Mouse (Mus musculus) cortical plate, adult 2 months (tissue): Measurements from ENCODE around the gene Senp5. TPM values are rescaled to one million over a fixed set of nuclear protein-coding genes. Genes with fewer than 3 reads are reported as not detected.
A peak's percentile ranks its signal among the peaks of the same experiment; 100 is the strongest.

ENCODE experiments used
- H3K27ac ChIP-seq: fragments of 200-500 bp; 2 replicates; pipeline ENCODE4 v1.5.1; 2012; ENCODE audit warnings: low read length, control low read depth, inconsistent platforms; ENCODE audit not compliant: insufficient read depth
- H3K4me1 ChIP-seq: fragments of 200-500 bp; 2 replicates; pipeline ENCODE4 v1.6.1; 2011; ENCODE audit warnings: low read length; ENCODE audit not compliant: control insufficient read depth, insufficient read depth
- H3K4me3 ChIP-seq: fragments of 200-500 bp; 2 replicates; pipeline ENCODE4 v1.5.1; 2011; ENCODE audit warnings: mild to moderate bottlenecking, low read length, control low read depth; ENCODE audit not compliant: insufficient read depth
- CTCF ChIP-seq: fragments of 200-500 bp; IDR thresholded peaks from 2 replicates; pipeline ENCODE4 v1.5.1; 2011; ENCODE audit warnings: mild to moderate bottlenecking, control low read depth, low read length; ENCODE audit not compliant: insufficient read depth; ENCODE audit errors: extremely low read depth
- POLR2A ChIP-seq: fragments of 200-500 bp; IDR thresholded peaks from 2 replicates; pipeline ENCODE4 v1.6.1; 2011; ENCODE audit warnings: mild to moderate bottlenecking, low read length, control low read depth; ENCODE audit not compliant: insufficient read depth; ENCODE audit errors: extremely low read depth
- polyA plus RNA-seq: library from polyadenylated mRNA; depleted of rRNA; stranded (reverse); fragments of >200 nt; gene quantifications from 2 replicates; pipeline ENCODE4 v1.2.3, GENCODE M21; 2012; rRNA removed

Senp5 gene
- polyA plus RNA-seq, result 22.0 and 23.2 TPM in 2 replicates

- Histone ChIP-seq H3K4me1 (peaks cover 6% of the 10 kb centered on the region; the same call in 1 of the 2 replicates), H3K4me3 (peak within 1 kb of the TSS; percentile 51), H3K27ac (peak within 1 kb of the TSS; percentile 2; the same call in 1 of the 2 replicates)
- TF ChIP-seq POLR2A (peak; percentile 94), CTCF (no peak)
Observed at GRCm38 (mm10) chr16:32002509-32003477, at the start of gene Senp5. Gene Senp5, minus strand, starts transcription at chr16:32003287.

- Histone ChIP-seq H3K27ac (no peak overlapping the region), H3K4me1 (no peaks in the 10 kb centered on the region), H3K4me3 (no peak overlapping the region)
- no peak for TF ChIP-seq POLR2A
- TF ChIP-seq CTCF, result 0 out of 2 replicates have a peak, but pooled peaks have one; percentile 16
Observed at GRCm38 (mm10) chr16:32042367-32042766, 39.3 kb upstream of the Senp5 start.

DNA sequence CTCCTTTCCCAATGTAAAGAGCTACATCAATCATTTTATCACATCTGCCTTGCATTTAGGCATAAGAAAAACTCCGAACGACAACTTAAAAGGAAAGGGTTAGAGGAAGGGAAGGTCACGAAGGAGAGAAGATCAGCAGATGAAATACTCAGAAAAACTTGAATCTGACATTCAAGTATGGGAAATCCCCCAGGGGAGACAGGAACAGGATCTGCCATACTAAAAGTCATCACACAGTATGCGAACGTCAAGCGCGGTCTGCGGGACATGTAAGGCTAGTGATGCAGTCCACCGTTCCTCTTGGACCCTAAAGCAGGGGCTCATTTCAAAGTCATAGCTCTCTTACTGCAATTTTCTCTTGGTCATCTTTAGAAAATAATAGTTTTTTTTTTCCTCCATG is 16.6 kb upstream of the Senp5 start:
- no peak overlapping the region for H3K27ac ChIP-seq
- H3K4me1 ChIP-seq, result no peaks in the 10 kb centered on the region
- TF ChIP-seq CTCF (no peak), POLR2A (no peak)
- no peak overlapping the region for H3K4me3 ChIP-seq

DNA sequence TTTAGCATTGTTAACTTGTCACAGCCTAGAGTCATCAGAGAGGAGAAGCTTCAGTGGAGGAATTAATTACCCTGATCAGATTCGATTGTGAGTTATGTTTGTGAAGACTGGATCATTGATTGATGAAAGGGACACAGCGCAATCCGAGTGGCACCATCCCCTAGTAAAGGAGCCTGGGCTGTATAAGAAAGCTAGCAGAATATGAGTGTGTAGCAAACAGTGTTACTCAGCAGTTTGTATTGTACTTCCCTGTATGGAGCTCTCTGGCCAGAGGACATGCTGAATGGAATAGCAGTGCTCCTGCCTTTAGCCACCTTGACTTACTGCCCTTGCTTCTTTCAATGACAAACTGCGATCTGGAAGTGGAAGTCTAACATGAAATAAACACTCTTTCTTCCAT is 7.2 kb upstream of the Senp5 start:
- Histone ChIP-seq H3K4me1 (no peaks in the 10 kb centered on the region), H3K4me3 (no peak overlapping the region), H3K27ac (no peak overlapping the region)
- TF ChIP-seq CTCF (no peak), POLR2A (no peak)

DNA sequence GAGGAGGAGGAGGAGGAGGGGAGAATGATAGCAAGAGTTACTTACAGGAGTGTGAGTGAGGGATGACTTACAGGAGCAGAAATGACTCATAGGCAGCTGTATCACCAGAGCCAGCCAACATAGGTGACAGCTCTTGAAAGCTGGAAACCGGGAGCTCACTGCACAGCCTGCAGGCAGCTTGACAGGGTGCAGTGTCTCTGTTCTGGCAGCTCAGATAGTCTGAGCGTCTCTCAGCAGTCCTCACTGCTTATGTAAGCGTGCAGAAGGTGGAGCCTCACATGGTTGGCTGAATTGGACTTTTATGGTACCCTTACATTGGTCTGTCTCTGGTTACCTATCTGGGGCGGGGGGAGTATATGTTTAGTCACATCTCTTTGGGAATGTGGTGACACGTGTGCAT is 6.8 kb upstream of the Senp5 start:
- Histone ChIP-seq H3K27ac (no peak overlapping the region), H3K4me1 (no peaks in the 10 kb centered on the region), H3K4me3 (no peak overlapping the region)
- TF ChIP-seq POLR2A (peak; percentile 63; the same call in 1 of the 2 replicates), CTCF (no peak)

GRCm38 (mm10) chr16:32008529-32009293 is 5.6 kb upstream of the Senp5 start:
- no peaks in the 10 kb centered on the region; the same call in 1 of the 2 replicates for H3K4me1 ChIP-seq
- H3K27ac ChIP-seq, result no peak overlapping the region
- no peak overlapping the region for H3K4me3 ChIP-seq
- TF ChIP-seq POLR2A, result no peak
- TF ChIP-seq CTCF, result no peak

DNA sequence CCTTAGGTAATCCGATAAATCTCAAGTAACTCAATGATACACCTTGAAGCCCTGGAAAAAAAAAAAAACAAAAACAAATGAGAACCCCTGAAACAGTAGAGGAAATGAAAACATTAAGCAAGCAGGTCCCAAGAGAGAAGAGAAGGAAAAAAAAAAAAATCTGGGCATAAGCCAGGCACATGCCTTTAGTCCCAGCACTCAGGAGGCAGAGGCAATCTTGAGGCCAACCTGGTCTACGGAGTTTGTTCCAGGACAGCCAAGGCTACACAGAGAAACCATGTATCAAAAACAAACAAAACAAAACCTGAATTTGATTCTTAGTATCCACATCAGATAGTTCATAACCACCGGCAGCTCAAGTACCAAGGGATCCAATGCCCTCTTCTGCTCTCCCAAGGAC is 1.6 kb upstream of the Senp5 start:
- TF ChIP-seq POLR2A, result no peak
- TF ChIP-seq CTCF, result no peak
- Histone ChIP-seq H3K4me1 (peaks cover 4% of the 10 kb centered on the region; the same call in 1 of the 2 replicates), H3K4me3 (no peak overlapping the region), H3K27ac (no peak overlapping the region)

DNA sequence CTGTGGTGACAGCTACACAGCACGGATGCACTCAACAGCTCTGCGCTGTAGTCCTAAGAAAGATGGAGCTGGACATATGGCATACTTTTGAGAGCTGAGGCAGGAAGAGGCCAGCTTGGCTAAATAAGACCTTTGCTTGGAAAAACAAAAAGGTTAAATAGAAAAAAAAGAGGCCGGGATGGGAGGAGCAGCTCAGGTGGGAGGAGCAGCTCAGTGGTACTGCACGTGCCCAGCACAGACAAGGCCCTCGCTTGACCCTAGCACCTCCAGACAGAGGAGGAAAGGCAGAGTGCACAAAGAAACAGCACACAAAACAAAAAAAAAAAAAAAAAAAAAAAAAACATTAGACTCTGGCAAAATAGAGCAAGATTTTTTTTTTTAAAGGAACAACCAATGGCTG is 6.7 kb downstream of the Senp5 start:
- Histone ChIP-seq H3K27ac (no peak overlapping the region), H3K4me3 (no peak overlapping the region), H3K4me1 (peaks cover 4% of the 10 kb centered on the region; the same call in 1 of the 2 replicates)
- TF ChIP-seq POLR2A, result no peak
- TF ChIP-seq CTCF, result no peak

- TF ChIP-seq POLR2A (no peak), CTCF (no peak)
- Histone ChIP-seq H3K27ac (no peak overlapping the region), H3K4me3 (no peak overlapping the region), H3K4me1 (peaks cover 1% of the 10 kb centered on the region; the same call in 1 of the 2 replicates)
Observed at GRCm38 (mm10) chr16:31993946-31994345, 9.1 kb downstream of the Senp5 start.

GRCm38 (mm10) chr16:31993195-31993594 is 9.9 kb downstream of the Senp5 start:
- Histone ChIP-seq H3K27ac (no peak overlapping the region), H3K4me3 (no peak overlapping the region), H3K4me1 (no peaks in the 10 kb centered on the region; the same call in 1 of the 2 replicates)
- TF ChIP-seq CTCF (no peak), POLR2A (no peak)
